Comparison of ENCODE assay signal across 8 mouse cellular contexts in genomic region chr2:33402236-33402635, GRCm38 (mm10). TPM values are rescaled to one million over a fixed set of nuclear protein-coding genes. Genes with fewer than 3 reads are reported as not detected.
A peak's percentile ranks its signal among the peaks of the same experiment; 100 is the strongest.
DNase-seq lines count a peak whose midpoint lies in the region; ATAC-seq lines count a peak whose summit lies in the region.

No protein-coding gene starts in this region.

- no peaks in the 10 kb centered on the region for H3K4me1 ChIP-seq in kidney, embryonic 15.5 days
- H3K4me1 ChIP-seq in liver, embryonic 13.5 days (replicated peaks): peaks cover 36% of the 10 kb centered on the region

- ATAC-seq in kidney, embryonic 15.5 days (replicated peaks; ENCODE audit: low FRiP score): peak; percentile 33; the same call in 1 of the 2 replicates
- ATAC-seq in liver, embryonic 13.5 days (ENCODE audit: low read depth): peak; percentile 25; the same call in 1 of the 2 replicates

- no peak overlapping the region for H3K4me3 ChIP-seq in kidney, embryonic 15.5 days (replicated peaks)
- H3K4me3 ChIP-seq in liver, embryonic 13.5 days (replicated peaks): no peak overlapping the region

- H3K27ac ChIP-seq in kidney, embryonic 15.5 days: no peak overlapping the region
- H3K27ac ChIP-seq in liver, embryonic 13.5 days: no peak overlapping the region

- no peaks in the 10 kb centered on the region for H3K27me3 ChIP-seq in kidney, embryonic 15.5 days
- no peaks in the 10 kb centered on the region for H3K27me3 ChIP-seq in liver, embryonic 13.5 days

- H3K9me3 ChIP-seq in kidney, embryonic 15.5 days (replicated peaks): no peaks in the 10 kb centered on the region
- H3K9me3 ChIP-seq in liver, embryonic 13.5 days (replicated peaks): no peaks in the 10 kb centered on the region

- no peak overlapping the region for H3K4me2 ChIP-seq in kidney, embryonic 15.5 days
- H3K4me2 ChIP-seq in liver, embryonic 13.5 days: no peak overlapping the region

- H3K36me3 ChIP-seq in kidney, embryonic 15.5 days: 0 out of 2 replicates have a peak, but pooled peaks cover 8% of the 10 kb centered on the region
- peaks cover 3% of the 10 kb centered on the region; the same call in 1 of the 2 replicates for H3K36me3 ChIP-seq in liver, embryonic 13.5 days

- H3K9ac ChIP-seq in kidney, embryonic 15.5 days: no peak overlapping the region
- H3K9ac ChIP-seq in liver, embryonic 13.5 days: no peak overlapping the region

- peak; percentile 11 to 39 for DNase-seq in urinary bladder, adult 18-20 months (ENCODE audit: low spot score in 2 of 2)
- DNase-seq in urinary bladder, postnatal 10 days (ENCODE audit: low spot score): no peak
- DNase-seq in c-Kit-positive CD71-positive TER-119-positive erythroid progenitor cells, embryonic 14.5 days (ENCODE audit: low spot score): peak; percentile 45
- DNase-seq in frontal cortex, postnatal 25 days (ENCODE audit: low spot score in 2 of 2): peak; percentile 58 to 64
- peak; percentile 9 for DNase-seq in liver, embryonic 13.5 days
- peak; percentile 65 for DNase-seq in retina, postnatal 7 days (ENCODE audit: low read depth, low spot score)
- peak; percentile 64 for DNase-seq in yolk sac, embryonic 10.5 days (ENCODE audit: low spot score)

- WGBS in kidney, embryonic 15.5 days: 32% methylated on average over 7 of the region's 7 CpGs
- WGBS in liver, embryonic 13.5 days (ENCODE audit: insufficient replicate concordance): 33% methylated on average over 7 of the region's 7 CpGs

RNA-seq across cellular contexts. Expression of gene Zbtb34, which starts 28.9 kb away (rescaled TPM):
- polyA plus RNA-seq in kidney, embryonic 15.5 days (2015; fragmentation: Nextera tagmentation; extraction: Ambion mirVana): 6.0 and 6.9 TPM in 2 replicates
- polyA plus RNA-seq in liver, embryonic 13.5 days (2015; fragmentation: Nextera tagmentation; extraction: Ambion mirVana): 1.4 and 1.7 TPM in 2 replicates

RNA-seq across cellular contexts. Expression of gene Ralgps1, which starts 30.9 kb away (rescaled TPM):
- polyA plus RNA-seq in kidney, embryonic 15.5 days (2015; fragmentation: Nextera tagmentation; extraction: Ambion mirVana): 5.5 and 5.9 TPM in 2 replicates
- 0.63 TPM in 2 replicates for polyA plus RNA-seq in liver, embryonic 13.5 days (2015; fragmentation: Nextera tagmentation; extraction: Ambion mirVana)
